Mouse (Mus musculus) right cerebral cortex, postnatal 14 days (tissue): ENCODE measurements at regions not wholly inside any gene's neighbourhood (a gene's known extent, or its start where the extent isn't known, plus 50 kb on each side); places are given as distances from the start of the nearest gene placed in this dataset.
"Not testable (repeated sequence)": the region's sequence is repeated elsewhere in the genome, so short reads cannot be mapped to it uniquely, and the experiment has no call there.

Experiments
- DNase-seq: peaks from one replicate; pipeline ENCODE4 v3.0.0; 2022

- no peak for DNase-seq
Measured at GRCm38 (mm10) chr16:86894333-86894732, 459.7 kb upstream of the N6amt1 start.

DNA sequence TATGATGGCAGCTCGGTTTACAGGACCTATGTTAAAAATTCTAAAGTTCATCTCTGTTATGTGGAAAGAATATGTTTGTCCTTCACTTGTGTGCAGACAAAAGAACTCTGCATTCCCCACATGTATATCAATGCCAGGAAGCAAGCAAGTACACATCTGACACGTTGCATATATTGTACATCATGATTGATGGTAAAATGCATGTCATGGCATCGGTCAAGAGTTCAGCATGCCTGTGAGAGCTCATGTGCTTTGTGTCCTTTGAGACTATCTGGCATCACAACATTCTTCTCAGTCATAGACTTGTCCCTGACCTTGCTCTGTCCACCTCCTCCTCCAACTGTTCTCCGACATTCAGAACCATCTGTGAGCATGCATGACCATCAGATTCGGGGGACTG is 465.6 kb upstream of the N6amt1 start:
- DNase-seq = no peak

DNA sequence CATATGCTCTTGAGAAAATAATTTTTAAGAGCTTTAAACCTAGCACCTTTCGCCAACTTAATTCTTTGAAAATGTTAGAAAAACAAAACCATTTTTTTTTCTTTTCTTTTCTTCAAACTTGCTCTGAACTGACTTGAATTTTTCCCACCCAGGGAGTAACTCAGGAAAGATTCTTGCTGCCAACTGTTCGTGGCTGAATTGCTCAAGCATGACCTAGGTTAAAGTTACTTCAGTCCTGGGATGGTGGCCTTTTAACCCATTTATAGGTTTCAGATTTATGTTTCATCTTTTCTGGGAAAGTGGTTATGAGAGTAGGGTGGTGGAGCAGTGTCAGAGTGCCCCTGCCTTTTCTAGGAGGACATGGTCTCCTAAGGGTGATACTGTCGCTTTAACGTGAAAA is 466.4 kb upstream of the N6amt1 start:
- no peak for DNase-seq

DNA sequence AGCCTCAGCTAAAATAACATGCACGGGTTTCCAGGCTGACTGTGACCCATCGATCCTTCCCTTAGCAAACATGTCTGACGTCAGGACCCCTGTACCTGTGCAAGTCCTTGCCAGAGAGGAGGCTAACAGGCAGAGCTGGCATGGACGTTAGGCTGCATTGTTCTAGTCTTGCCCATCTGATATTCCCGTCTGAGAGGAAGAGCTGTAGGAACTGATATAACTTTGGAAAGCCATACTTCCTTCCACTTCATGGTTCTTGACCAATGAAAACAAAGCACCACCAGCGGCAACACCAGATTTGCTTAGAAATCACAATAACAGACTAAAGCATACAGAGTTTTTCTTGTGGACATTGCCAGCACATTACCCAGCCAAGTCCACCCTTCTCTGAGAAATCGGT is 470.1 kb upstream of the N6amt1 start:
- DNase-seq = no peak

DNA sequence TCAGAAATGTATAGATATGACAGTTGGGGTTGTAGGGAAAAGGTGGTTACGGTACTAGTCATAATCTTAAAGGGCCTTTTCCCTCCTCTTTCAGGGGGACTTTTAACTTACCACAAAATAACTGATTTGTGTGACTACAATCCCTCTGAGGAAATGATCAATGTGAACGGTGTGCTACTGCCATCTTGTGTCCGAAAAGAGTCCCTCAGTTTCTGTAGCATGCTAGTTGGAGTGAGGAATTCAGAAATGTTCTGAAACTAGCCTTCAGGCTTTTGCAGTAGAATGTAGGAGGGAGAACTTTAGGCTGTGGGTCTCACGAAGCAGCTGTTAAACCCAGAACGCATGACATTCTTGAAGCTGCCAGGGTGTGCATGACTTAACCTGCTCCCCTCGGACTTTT is 471.5 kb upstream of the N6amt1 start:
- peak; percentile 35 for DNase-seq

- no peak for DNase-seq
Measured at GRCm38 (mm10) chr16:86881583-86881982, 472.4 kb upstream of the N6amt1 start.

DNA sequence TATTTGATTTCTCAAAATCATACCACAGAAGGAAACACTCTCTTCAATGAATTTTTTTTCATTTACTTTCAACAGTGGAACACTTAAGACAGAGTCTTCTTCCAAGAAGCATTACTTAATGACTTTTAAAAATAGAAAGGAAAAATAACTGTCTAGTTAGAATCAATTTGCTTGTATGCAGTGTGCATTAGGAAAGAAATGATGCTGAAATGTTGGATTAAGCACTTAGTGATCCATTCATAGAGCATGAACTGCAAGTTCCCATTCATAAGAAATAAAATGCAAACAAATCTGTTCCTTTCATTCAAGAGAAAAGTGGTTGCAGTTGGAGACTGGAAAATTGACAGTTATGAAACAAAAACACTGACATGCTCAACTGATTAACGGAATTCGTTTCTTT is 493.2 kb upstream of the N6amt1 start:
- DNase-seq = no peak

- no peak for DNase-seq
Measured at GRCm38 (mm10) chr16:86855891-86856290, 498.1 kb upstream of the N6amt1 start.

DNA sequence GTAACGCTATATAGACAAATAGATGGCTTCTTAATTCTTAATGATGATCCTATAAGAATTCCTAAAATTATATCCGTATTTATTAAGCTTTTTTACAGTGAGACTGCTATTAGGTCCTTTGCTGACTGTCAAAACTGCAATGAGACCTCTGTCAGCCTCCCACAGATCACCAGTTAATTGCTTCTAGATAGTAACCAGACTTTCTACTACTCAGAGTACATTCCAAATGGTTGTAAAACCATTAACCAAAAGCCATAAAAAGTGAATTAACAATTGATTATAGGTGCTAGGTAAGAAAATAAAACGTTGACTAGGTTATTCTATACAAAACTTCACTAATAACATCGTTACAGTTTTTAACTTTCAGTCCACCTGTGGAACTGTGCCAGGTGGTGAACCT is 498.7 kb upstream of the N6amt1 start:
- no peak for DNase-seq

DNA sequence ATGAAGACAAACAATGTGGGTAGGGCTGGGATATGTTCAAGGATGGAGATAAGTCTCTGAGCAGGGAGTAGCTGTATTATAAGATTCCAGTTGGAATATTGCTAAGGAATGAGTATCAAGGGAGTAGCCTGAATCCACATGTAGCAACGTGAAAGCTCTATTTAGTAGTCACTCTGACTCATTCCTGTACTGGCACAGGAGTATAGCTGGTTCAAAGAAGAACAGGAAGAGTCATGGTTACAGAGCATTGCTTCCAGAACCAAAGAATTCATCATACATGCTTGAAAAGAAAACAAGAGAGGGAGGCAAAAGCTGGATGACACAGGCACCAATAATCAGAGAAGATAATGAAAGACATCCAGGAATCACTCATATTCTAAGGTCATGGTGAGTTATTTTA is 500.6 kb upstream of the N6amt1 start:
- no peak for DNase-seq

- DNase-seq = no peak
Measured at GRCm38 (mm10) chr16:86838457-86839337, 515.3 kb upstream of the N6amt1 start.

DNA sequence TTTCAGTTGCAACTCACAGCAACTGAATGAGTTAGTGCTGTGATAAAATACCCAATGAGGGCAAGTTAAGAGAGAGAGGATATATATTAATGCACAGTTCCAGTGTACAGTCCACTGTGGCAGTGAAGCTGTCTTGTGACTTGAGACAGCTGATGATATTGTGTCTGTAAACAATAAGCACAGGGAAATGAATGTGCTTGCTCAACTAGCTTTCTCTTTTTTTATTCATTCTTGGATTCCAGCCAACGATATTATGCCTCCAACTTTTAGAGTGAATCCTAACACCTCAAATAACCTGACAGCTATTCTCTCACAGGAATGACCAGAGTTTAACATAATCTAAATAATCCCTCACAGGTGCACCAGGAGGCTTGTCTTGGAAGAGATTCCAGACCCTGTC is 526.3 kb upstream of the N6amt1 start:
- no peak for DNase-seq

DNA sequence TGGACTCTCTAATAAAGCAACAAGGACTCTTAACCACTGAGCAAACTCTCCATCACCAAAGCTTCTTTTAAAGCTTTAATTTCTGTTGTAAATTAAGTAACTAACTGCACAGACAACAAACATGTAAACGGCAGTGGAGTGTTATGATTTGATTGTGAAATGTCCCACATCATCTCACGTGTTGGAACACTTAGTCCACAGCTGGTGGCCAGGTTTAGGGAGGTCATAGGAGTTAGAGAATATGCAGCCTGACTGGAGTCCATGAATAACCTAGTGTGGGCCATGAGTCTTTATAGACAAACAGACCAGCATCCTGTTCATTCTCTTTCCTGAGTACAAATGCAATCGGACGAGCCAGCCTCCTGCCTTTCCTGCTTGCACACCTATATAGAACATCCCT is 527.3 kb upstream of the N6amt1 start:
- no peak for DNase-seq

DNA sequence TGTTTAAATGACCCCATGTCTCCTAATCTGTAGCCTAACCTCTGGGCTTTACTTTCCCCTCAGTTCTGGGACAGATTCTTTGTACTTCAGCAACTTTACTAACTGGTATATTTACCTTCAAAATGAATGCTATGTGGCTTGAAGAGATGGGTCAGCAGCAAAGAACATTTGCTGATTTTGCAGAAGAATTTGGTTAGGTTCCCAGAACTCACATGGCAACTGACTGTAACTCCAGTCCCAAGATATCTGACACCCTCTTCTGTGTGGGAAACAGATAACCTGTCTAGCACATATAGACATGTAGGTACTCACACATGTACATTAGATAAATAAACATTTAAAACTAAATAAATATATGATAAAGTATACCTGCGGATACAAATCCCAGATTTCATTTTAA is 530.5 kb upstream of the N6amt1 start:
- DNase-seq = no peak

GRCm38 (mm10) chr16:86821586-86821985 is 532.4 kb upstream of the N6amt1 start:
- DNase-seq = no peak

DNA sequence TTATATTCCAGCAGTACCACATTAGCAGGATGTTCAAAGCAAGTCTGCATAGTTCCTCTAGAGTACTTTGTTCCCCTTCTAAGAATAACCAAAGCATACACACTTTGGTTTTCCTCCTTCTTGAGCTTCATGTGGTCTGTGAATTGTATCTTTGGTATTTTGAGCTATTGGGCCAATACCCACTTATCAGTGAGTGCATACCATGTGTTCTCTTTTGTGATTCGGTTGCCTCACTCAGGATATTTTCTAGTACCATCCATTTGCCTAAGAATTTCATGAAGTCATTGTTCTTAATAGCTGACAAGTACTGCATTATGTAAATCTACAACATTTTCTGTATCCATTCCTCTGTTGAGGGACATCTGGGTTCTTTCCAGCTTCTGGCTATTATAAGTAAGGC is 535.3 kb upstream of the N6amt1 start:
- not testable (repeated sequence) for DNase-seq

GRCm38 (mm10) chr16:86816763-86817593 is 537.0 kb upstream of the N6amt1 start:
- no peak for DNase-seq

DNA sequence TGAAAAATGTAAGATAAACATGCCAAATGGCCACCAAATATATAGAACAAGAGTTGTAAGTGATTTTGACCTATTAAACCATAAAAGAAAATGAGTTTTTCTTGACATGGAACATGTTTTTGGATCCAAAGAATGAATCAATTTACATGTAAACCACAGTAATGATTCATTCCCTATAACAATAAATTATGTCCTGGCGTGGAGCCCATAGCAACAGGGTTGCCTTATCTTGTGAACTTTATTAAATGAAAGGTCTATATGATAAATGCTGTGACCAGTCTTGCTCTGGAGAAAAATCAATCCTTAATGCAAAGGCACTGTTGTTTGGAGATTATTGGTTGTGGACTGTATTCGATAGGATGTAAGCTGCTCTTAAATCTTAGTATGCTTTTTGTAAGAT is 538.0 kb upstream of the N6amt1 start:
- no peak for DNase-seq

- DNase-seq = no peak
Measured at GRCm38 (mm10) chr16:86812692-86813091, 541.3 kb upstream of the N6amt1 start.

DNA sequence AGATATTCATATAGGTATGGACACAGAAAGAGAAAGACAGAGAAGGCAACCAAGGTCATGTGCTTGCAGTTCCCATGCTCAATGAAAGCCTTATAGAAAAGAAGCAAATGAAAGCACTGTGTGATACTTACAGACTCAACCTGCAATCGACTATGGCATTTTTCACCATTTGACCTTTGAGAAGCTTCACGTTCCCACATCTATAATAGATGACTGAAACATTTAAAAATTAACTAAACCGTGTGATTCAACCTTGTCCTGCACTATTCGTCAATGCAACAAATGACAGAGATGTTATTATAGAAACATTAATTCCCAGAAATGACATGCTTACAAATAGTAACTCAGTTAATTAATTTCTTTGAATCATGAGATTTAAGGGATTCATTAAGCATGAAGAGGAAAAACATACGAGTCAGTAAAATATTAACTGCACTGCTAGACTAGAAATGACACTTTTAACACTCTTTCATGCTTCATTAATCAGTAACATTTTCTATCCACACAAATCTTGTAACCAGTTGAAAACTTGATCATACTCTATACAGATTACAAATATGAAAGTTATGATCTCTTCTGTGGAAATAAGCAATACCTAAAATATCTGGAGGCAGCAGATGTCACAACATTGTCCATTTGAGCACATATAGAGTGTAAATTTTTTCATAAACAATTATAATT is 545.2 kb upstream of the N6amt1 start:
- no peak for DNase-seq

DNA sequence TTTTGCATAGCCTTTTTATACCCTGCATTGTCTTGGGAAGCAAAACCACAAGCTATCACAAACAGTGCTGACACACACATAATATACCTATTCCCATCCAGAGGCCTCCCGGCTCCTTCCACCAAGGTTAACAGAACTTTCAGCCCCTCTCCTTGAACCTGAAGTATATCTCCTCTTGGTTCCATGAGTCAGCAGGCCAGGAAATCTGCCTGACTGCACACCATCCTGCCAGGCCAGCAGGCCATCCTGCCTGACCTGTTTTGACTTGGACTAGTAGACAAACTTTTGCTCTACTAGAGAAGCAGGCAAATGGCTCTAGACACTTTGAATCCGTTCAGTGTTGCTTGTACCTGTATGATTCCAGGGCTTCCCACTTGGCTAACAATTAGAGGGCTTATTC is 547.6 kb upstream of the N6amt1 start:
- no peak for DNase-seq

- DNase-seq = no peak
Measured at GRCm38 (mm10) chr16:86776086-86776485, 577.9 kb upstream of the N6amt1 start.

- no peak for DNase-seq
Measured at GRCm38 (mm10) chr16:86772586-86772985, 581.4 kb upstream of the N6amt1 start.

GRCm38 (mm10) chr16:86768912-86769311 is 585.1 kb upstream of the N6amt1 start:
- no peak for DNase-seq
